Mouse (Mus musculus): Measurements from ENCODE around the gene Fosb. TPM values are rescaled to one million over a fixed set of nuclear protein-coding genes. Genes with fewer than 3 reads are reported as not detected.

Fosb gene
- polyA plus RNA-seq, 1 experiment from 2014 or later, result 0.06 TPM

- H3K36me3 ChIP-seq (ENCODE audit: control insufficient read depth, insufficient read depth, low read length), result no peaks in the 10 kb centered on the region
- H3K9ac ChIP-seq (ENCODE audit: low read depth, low read length), result no peak overlapping the region
- H3K9me3 ChIP-seq (ENCODE audit: control insufficient read depth, low read length), result no peaks in the 10 kb centered on the region
- no peak overlapping the region for H3K27ac ChIP-seq (ENCODE audit: low read depth, low read length)
- H3K4me3 ChIP-seq (ENCODE audit: low read length), result no peak overlapping the region
- no peak overlapping the region for H3K4me2 ChIP-seq (ENCODE audit: low read length)
- H3K4me1 ChIP-seq (ENCODE audit: control insufficient read depth, insufficient read depth, low read depth, low read length), result peaks cover 4% of the 10 kb centered on the region
- no peak for ATAC-seq
- no peaks in the 10 kb centered on the region for H3K27me3 ChIP-seq (replicated peaks; ENCODE audit: control insufficient read depth, insufficient read depth, low read length)
- 48% methylated on average over 3 of the region's 3 CpGs for WGBS
These were observed 25.7 kb upstream of the Fosb start for GRCm38 (mm10) chr7:19335583-19335982.

GRCm38 (mm10) chr7:19332709-19333352 lies 23.0 kb upstream of the Fosb start:
- Histone ChIP-seq H3K27ac (ENCODE audit: low read depth, low read length) (peak overlapping the region; percentile 83), H3K4me2 (ENCODE audit: low read length) (peak overlapping the region; percentile 93), H3K9ac (ENCODE audit: low read depth, low read length) (peak overlapping the region; percentile 95), H3K4me1 (ENCODE audit: control insufficient read depth, insufficient read depth, low read depth, low read length) (peaks cover 4% of the 10 kb centered on the region), H3K27me3 (replicated peaks; ENCODE audit: control insufficient read depth, insufficient read depth, low read length) (no peaks in the 10 kb centered on the region), H3K9me3 (ENCODE audit: control insufficient read depth, low read length) (no peaks in the 10 kb centered on the region), H3K4me3 (ENCODE audit: low read length) (peak overlapping the region; percentile 76), H3K36me3 (ENCODE audit: control insufficient read depth, insufficient read depth, low read length) (no peaks in the 10 kb centered on the region)
- under 1% methylated on average over 42 of the region's 52 CpGs for WGBS
- peak; percentile 73 for ATAC-seq

- Histone ChIP-seq H3K4me3 (ENCODE audit: low read length) (no peak overlapping the region), H3K27me3 (replicated peaks; ENCODE audit: control insufficient read depth, insufficient read depth, low read length) (no peaks in the 10 kb centered on the region), H3K9ac (ENCODE audit: low read depth, low read length) (no peak overlapping the region), H3K4me1 (ENCODE audit: control insufficient read depth, insufficient read depth, low read depth, low read length) (peaks cover 7% of the 10 kb centered on the region), H3K9me3 (ENCODE audit: control insufficient read depth, low read length) (no peaks in the 10 kb centered on the region), H3K4me2 (ENCODE audit: low read length) (no peak overlapping the region), H3K36me3 (ENCODE audit: control insufficient read depth, insufficient read depth, low read length) (no peaks in the 10 kb centered on the region), H3K27ac (ENCODE audit: low read depth, low read length) (no peak overlapping the region)
- 68% methylated on average over 2 of the region's 2 CpGs for WGBS
- ATAC-seq, result no peak
These were observed 22.1 kb upstream of the Fosb start for GRCm38 (mm10) chr7:19331910-19332309.

- Histone ChIP-seq H3K9me3 (ENCODE audit: control insufficient read depth, low read length) (no peaks in the 10 kb centered on the region), H3K4me2 (ENCODE audit: low read length) (no peak overlapping the region), H3K4me1 (ENCODE audit: control insufficient read depth, insufficient read depth, low read depth, low read length) (peaks cover 11% of the 10 kb centered on the region), H3K27ac (ENCODE audit: low read depth, low read length) (no peak overlapping the region), H3K9ac (ENCODE audit: low read depth, low read length) (no peak overlapping the region), H3K36me3 (ENCODE audit: control insufficient read depth, insufficient read depth, low read length) (no peaks in the 10 kb centered on the region), H3K4me3 (ENCODE audit: low read length) (no peak overlapping the region), H3K27me3 (replicated peaks; ENCODE audit: control insufficient read depth, insufficient read depth, low read length) (no peaks in the 10 kb centered on the region)
- ATAC-seq, result no peak
These were observed 18.6 kb upstream of the Fosb start for GRCm38 (mm10) chr7:19328425-19328824.

GRCm38 (mm10) chr7:19327782-19328181 lies 17.9 kb upstream of the Fosb start:
- no peaks in the 10 kb centered on the region for H3K36me3 ChIP-seq (ENCODE audit: control insufficient read depth, insufficient read depth, low read length)
- WGBS, result 80% methylated on average over 5 of the region's 5 CpGs
- peaks cover 11% of the 10 kb centered on the region for H3K4me1 ChIP-seq (ENCODE audit: control insufficient read depth, insufficient read depth, low read depth, low read length)
- no peak overlapping the region for H3K9ac ChIP-seq (ENCODE audit: low read depth, low read length)
- ATAC-seq, result no peak
- H3K27ac ChIP-seq (ENCODE audit: low read depth, low read length), result no peak overlapping the region
- H3K27me3 ChIP-seq (replicated peaks; ENCODE audit: control insufficient read depth, insufficient read depth, low read length), result no peaks in the 10 kb centered on the region
- no peak overlapping the region for H3K4me3 ChIP-seq (ENCODE audit: low read length)
- H3K9me3 ChIP-seq (ENCODE audit: control insufficient read depth, low read length), result no peaks in the 10 kb centered on the region
- H3K4me2 ChIP-seq (ENCODE audit: low read length), result peak overlapping the region; percentile 68

GRCm38 (mm10) chr7:19327128-19327527 lies 17.3 kb upstream of the Fosb start:
- peaks cover 11% of the 10 kb centered on the region for H3K4me1 ChIP-seq (ENCODE audit: control insufficient read depth, insufficient read depth, low read depth, low read length)
- WGBS, result 0% methylated on average over 22 of the region's 22 CpGs
- peak overlapping the region; percentile 68 for H3K4me2 ChIP-seq (ENCODE audit: low read length)
- no peak overlapping the region; the same call in 1 of the 2 replicates for H3K27ac ChIP-seq (ENCODE audit: low read depth, low read length)
- no peaks in the 10 kb centered on the region for H3K27me3 ChIP-seq (replicated peaks; ENCODE audit: control insufficient read depth, insufficient read depth, low read length)
- peak overlapping the region; percentile 43 for H3K4me3 ChIP-seq (ENCODE audit: low read length)
- H3K9ac ChIP-seq (ENCODE audit: low read depth, low read length), result peak overlapping the region; percentile 63
- no peaks in the 10 kb centered on the region for H3K9me3 ChIP-seq (ENCODE audit: control insufficient read depth, low read length)
- no peaks in the 10 kb centered on the region for H3K36me3 ChIP-seq (ENCODE audit: control insufficient read depth, insufficient read depth, low read length)
- ATAC-seq, result peak; percentile 57

- peak; percentile 39 for ATAC-seq
- peak overlapping the region; percentile 43 for H3K4me3 ChIP-seq (ENCODE audit: low read length)
- H3K4me1 ChIP-seq (ENCODE audit: control insufficient read depth, insufficient read depth, low read depth, low read length), result peaks cover 11% of the 10 kb centered on the region
- no peaks in the 10 kb centered on the region for H3K27me3 ChIP-seq (replicated peaks; ENCODE audit: control insufficient read depth, insufficient read depth, low read length)
- H3K27ac ChIP-seq (ENCODE audit: low read depth, low read length), result peak overlapping the region; percentile 26
- peak overlapping the region; percentile 68 for H3K4me2 ChIP-seq (ENCODE audit: low read length)
- H3K9ac ChIP-seq (ENCODE audit: low read depth, low read length), result peak overlapping the region; percentile 63
- WGBS, result under 1% methylated on average over 19 of the region's 20 CpGs
- H3K36me3 ChIP-seq (ENCODE audit: control insufficient read depth, insufficient read depth, low read length), result no peaks in the 10 kb centered on the region
- no peaks in the 10 kb centered on the region for H3K9me3 ChIP-seq (ENCODE audit: control insufficient read depth, low read length)
These were observed 16.5 kb upstream of the Fosb start for GRCm38 (mm10) chr7:19326359-19326758.

- H3K9me3 ChIP-seq (ENCODE audit: control insufficient read depth, low read length), result no peaks in the 10 kb centered on the region
- no peak overlapping the region for H3K4me2 ChIP-seq (ENCODE audit: low read length)
- WGBS, result 74% methylated on average over 21 of the region's 21 CpGs
- no peaks in the 10 kb centered on the region for H3K27me3 ChIP-seq (replicated peaks; ENCODE audit: control insufficient read depth, insufficient read depth, low read length)
- H3K4me3 ChIP-seq (ENCODE audit: low read length), result no peak overlapping the region
- H3K27ac ChIP-seq (ENCODE audit: low read depth, low read length), result no peak overlapping the region
- no peak for ATAC-seq
- H3K36me3 ChIP-seq (ENCODE audit: control insufficient read depth, insufficient read depth, low read length), result no peaks in the 10 kb centered on the region
- no peak overlapping the region for H3K9ac ChIP-seq (ENCODE audit: low read depth, low read length)
- H3K4me1 ChIP-seq (ENCODE audit: control insufficient read depth, insufficient read depth, low read depth, low read length), result peaks cover 13% of the 10 kb centered on the region
These were observed 15.7 kb upstream of the Fosb start for GRCm38 (mm10) chr7:19325262-19326199.

- no peaks in the 10 kb centered on the region for H3K36me3 ChIP-seq (ENCODE audit: control insufficient read depth, insufficient read depth, low read length)
- H3K27me3 ChIP-seq (replicated peaks; ENCODE audit: control insufficient read depth, insufficient read depth, low read length), result no peaks in the 10 kb centered on the region
- H3K9ac ChIP-seq (ENCODE audit: low read depth, low read length), result no peak overlapping the region
- no peak overlapping the region for H3K27ac ChIP-seq (ENCODE audit: low read depth, low read length)
- H3K4me2 ChIP-seq (ENCODE audit: low read length), result no peak overlapping the region
- H3K4me3 ChIP-seq (ENCODE audit: low read length), result no peak overlapping the region
- 85% methylated on average over 11 of the region's 11 CpGs for WGBS
- ATAC-seq, result no peak
- no peaks in the 10 kb centered on the region for H3K9me3 ChIP-seq (ENCODE audit: control insufficient read depth, low read length)
- H3K4me1 ChIP-seq (ENCODE audit: control insufficient read depth, insufficient read depth, low read depth, low read length), result peaks cover 22% of the 10 kb centered on the region
These were observed 14.4 kb upstream of the Fosb start for GRCm38 (mm10) chr7:19324221-19324620.

Data from hindbrain, embryonic 16.5 days (tissue).